Mouse (Mus musculus): ENCODE measurements around the gene Pam16. TPM values are rescaled to one million over a fixed set of nuclear protein-coding genes. Genes with fewer than 3 reads are reported as not detected.
A peak's percentile ranks its signal among the peaks of the same experiment; 100 is the strongest.

Gene Pam16
- polyA plus RNA-seq, 1 experiment: 94.8 TPM

DNA sequence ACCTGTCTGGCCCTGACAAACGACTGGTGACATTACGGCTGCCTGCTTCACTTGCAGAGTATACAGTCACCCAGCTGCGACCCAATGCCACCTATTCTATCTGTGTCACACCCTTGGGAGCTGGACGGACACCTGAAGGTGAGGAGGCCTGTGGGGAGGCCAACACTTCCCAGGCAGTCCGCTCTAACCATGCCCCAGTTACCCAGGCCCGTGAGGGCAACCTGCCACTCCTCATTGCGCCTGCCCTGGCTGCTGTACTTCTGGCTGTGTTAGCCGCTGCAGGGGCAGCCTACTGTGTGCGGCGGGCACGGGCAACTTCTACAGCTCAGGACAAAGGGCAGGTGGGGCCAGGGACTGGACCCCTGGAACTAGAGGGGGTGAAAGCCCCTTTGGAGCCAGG is 24.9 kb upstream of the Pam16 start:
- peaks cover 80% of the 10 kb centered on the region for H3K79me2 ChIP-seq (ENCODE audit: control insufficient read depth, insufficient read depth)

DNA sequence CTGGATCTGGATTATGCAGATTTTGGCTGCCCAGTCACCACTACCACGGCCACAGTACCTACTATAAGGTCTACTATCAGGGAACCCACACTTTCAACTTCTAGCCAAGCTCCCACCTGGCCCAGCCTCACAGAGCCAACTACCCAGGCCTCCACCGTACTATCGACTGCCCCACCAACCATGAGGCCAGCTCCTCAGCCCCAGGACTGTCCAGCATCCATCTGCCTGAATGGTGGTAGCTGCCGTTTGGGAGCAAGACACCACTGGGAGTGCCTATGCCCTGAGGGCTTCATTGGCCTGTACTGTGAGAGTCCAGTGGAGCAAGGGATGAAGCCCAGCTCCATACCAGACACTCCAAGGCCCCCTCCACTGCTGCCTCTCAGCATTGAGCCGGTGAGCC is 24.4 kb upstream of the Pam16 start:
- no peak for TF ChIP-seq MYOG (IDR thresholded peaks at IDR 0.05; ENCODE audit: control insufficient read depth, extremely low read depth, insufficient read length)
- TF ChIP-seq CTCF (IDR thresholded peaks at IDR 0.05; ENCODE audit: control insufficient read depth, insufficient read depth, insufficient read length): no peak
- TF ChIP-seq MYOD1 (IDR thresholded peaks at IDR 0.05; ENCODE audit: control insufficient read depth, insufficient read length, low read depth): no peak
- TF ChIP-seq FOSL1 (IDR thresholded peaks at IDR 0.05; ENCODE audit: insufficient read depth, low read length, poor library complexity, severe bottlenecking): no peak
- Histone ChIP-seq H3K36me3 (ENCODE audit: control insufficient read depth, insufficient read depth) (peaks cover 82% of the 10 kb centered on the region), H3K27me3 (ENCODE audit: control insufficient read depth, insufficient read depth, insufficient read length) (no peaks in the 10 kb centered on the region), H3K79me3 (ENCODE audit: low read depth) (peaks cover 50% of the 10 kb centered on the region), H3ac (ENCODE audit: control insufficient read depth, insufficient read length, low read depth) (no peak overlapping the region), H3K4me3 (ENCODE audit: insufficient read depth, poor library complexity, severe bottlenecking) (no peak overlapping the region), H3K79me2 (ENCODE audit: control insufficient read depth, insufficient read depth) (peaks cover 85% of the 10 kb centered on the region)

More for the DNA sequence above, 24.9 kb upstream of the Pam16 start:
- peaks cover 83% of the 10 kb centered on the region for H3K36me3 ChIP-seq (ENCODE audit: control insufficient read depth, insufficient read depth)
- TF ChIP-seq FOSL1 (IDR thresholded peaks at IDR 0.05; ENCODE audit: insufficient read depth, low read length, poor library complexity, severe bottlenecking) (no peak), USF1 (IDR thresholded peaks at IDR 0.05; ENCODE audit: low read depth) (no peak), MYOD1 (IDR thresholded peaks at IDR 0.05; ENCODE audit: control insufficient read depth, insufficient read length, low read depth) (no peak), MAX (IDR thresholded peaks at IDR 0.05) (no peak), MYOG (IDR thresholded peaks at IDR 0.05; ENCODE audit: control insufficient read depth, extremely low read depth, insufficient read length) (no peak), CTCF (IDR thresholded peaks at IDR 0.05; ENCODE audit: control insufficient read depth, insufficient read depth, insufficient read length) (no peak), CEBPB (IDR thresholded peaks at IDR 0.05; ENCODE audit: low read depth) (no peak)
- no peak overlapping the region for H3ac ChIP-seq (ENCODE audit: control insufficient read depth, insufficient read length, low read depth)
- peaks cover 45% of the 10 kb centered on the region for H3K79me3 ChIP-seq (ENCODE audit: low read depth)
- H3K4me3 ChIP-seq (ENCODE audit: insufficient read depth, poor library complexity, severe bottlenecking): no peak overlapping the region
- no peaks in the 10 kb centered on the region for H3K27me3 ChIP-seq (ENCODE audit: control insufficient read depth, insufficient read depth, insufficient read length)

DNA sequence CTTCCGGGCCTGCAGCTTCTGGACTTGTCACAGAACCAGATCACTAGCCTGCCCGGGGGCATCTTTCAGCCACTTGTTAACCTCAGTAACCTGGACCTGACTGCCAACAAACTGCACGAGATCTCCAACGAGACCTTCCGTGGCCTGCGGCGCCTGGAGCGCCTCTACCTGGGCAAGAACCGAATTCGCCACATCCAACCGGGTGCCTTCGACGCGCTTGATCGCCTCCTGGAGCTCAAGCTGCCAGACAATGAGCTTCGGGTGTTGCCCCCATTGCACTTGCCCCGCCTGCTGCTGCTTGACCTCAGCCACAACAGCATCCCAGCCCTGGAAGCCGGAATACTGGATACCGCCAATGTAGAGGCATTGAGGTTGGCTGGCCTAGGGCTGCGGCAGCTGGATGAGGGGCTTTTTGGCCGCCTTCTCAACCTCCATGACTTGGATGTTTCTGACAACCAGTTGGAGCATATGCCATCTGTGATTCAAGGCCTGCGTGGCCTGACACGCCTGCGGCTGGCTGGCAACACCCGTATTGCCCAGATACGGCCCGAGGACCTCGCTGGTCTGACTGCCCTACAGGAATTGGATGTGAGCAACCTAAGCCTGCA is 23.7 kb upstream of the Pam16 start:
- peaks cover 51% of the 10 kb centered on the region for H3K79me3 ChIP-seq (ENCODE audit: low read depth)
- TF ChIP-seq MYOG (IDR thresholded peaks at IDR 0.05; ENCODE audit: control insufficient read depth, extremely low read depth, insufficient read length): no peak
- no peak for TF ChIP-seq MAX (IDR thresholded peaks at IDR 0.05)
- no peak for TF ChIP-seq CTCF (IDR thresholded peaks at IDR 0.05; ENCODE audit: control insufficient read depth, insufficient read depth, insufficient read length)
- TF ChIP-seq USF1 (IDR thresholded peaks at IDR 0.05; ENCODE audit: low read depth): no peak
- no peak for TF ChIP-seq MYOD1 (IDR thresholded peaks at IDR 0.05; ENCODE audit: control insufficient read depth, insufficient read length, low read depth)
- TF ChIP-seq CEBPB (IDR thresholded peaks at IDR 0.05; ENCODE audit: low read depth): no peak
- no peak for TF ChIP-seq FOSL1 (IDR thresholded peaks at IDR 0.05; ENCODE audit: insufficient read depth, low read length, poor library complexity, severe bottlenecking)
- no peak overlapping the region for H3K4me3 ChIP-seq (ENCODE audit: insufficient read depth, poor library complexity, severe bottlenecking)
- peaks cover 75% of the 10 kb centered on the region for H3K36me3 ChIP-seq (ENCODE audit: control insufficient read depth, insufficient read depth)
- H3K27me3 ChIP-seq (ENCODE audit: control insufficient read depth, insufficient read depth, insufficient read length): no peaks in the 10 kb centered on the region
- H3K79me2 ChIP-seq (ENCODE audit: control insufficient read depth, insufficient read depth): peaks cover 87% of the 10 kb centered on the region
- H3ac ChIP-seq (ENCODE audit: control insufficient read depth, insufficient read length, low read depth): peak overlapping the region; percentile 31

DNA sequence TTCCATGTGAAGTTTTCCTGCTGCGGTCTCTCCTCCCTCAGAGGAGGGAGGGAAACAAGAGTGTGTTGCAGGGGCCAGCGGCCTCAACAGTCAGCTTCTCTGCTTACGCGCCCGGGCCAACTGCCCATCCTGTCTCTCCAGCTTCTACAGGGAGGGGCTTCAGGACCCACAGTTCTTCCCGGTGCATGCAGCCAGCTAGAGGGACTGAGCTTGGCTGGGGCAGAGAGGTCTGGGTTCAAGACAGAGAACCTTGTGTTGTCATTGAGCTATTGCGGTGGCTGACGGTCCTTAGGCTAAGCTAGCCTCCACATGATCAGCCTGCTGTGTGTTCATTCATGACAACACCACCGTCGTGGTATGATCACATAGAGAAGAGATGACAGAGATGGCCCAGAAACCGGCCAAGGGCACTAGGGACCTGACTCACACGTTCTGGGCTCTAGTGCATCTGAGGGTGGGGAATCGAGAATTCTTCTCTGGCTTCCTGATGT is 22.9 kb upstream of the Pam16 start:
- H3ac ChIP-seq (ENCODE audit: control insufficient read depth, insufficient read length, low read depth): peak overlapping the region; percentile 22
- H3K79me3 ChIP-seq (ENCODE audit: low read depth): peaks cover 58% of the 10 kb centered on the region
- H3K79me2 ChIP-seq (ENCODE audit: control insufficient read depth, insufficient read depth): peaks cover 94% of the 10 kb centered on the region
- TF ChIP-seq MAX (IDR thresholded peaks at IDR 0.05) (peak; percentile 82), MYOG (IDR thresholded peaks at IDR 0.05; ENCODE audit: control insufficient read depth, extremely low read depth, insufficient read length) (no peak), CTCF (IDR thresholded peaks at IDR 0.05; ENCODE audit: control insufficient read depth, insufficient read depth, insufficient read length) (no peak), USF1 (IDR thresholded peaks at IDR 0.05; ENCODE audit: low read depth) (peak; percentile 41)
- H3K27me3 ChIP-seq (ENCODE audit: control insufficient read depth, insufficient read depth, insufficient read length): no peaks in the 10 kb centered on the region
- H3K4me3 ChIP-seq (ENCODE audit: insufficient read depth, poor library complexity, severe bottlenecking): no peak overlapping the region
- H3K36me3 ChIP-seq (ENCODE audit: control insufficient read depth, insufficient read depth): peaks cover 68% of the 10 kb centered on the region

DNA sequence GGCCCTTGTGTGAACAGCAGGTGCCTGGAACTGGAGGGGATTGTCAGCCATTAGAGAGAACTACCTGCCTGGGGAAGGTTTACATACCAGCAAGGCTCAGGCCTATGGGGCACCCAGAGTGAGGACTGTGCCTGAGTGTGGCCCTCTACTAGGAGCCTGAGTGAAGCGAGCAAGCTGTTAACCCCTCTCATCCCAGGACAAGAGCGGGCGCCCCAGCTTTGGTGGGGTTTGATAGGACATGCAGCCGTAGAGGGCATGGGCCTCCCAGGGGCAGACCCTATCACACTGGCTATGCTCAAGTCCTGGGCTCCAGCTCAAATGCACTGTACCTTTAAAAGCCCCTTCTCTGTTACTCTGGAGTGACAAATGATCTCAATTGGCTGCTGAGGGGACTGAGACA is 22.0 kb upstream of the Pam16 start:
- H3K79me2 ChIP-seq (ENCODE audit: control insufficient read depth, insufficient read depth): peaks cover 94% of the 10 kb centered on the region
- peaks cover 61% of the 10 kb centered on the region for H3K36me3 ChIP-seq (ENCODE audit: control insufficient read depth, insufficient read depth)
- peaks cover 62% of the 10 kb centered on the region for H3K79me3 ChIP-seq (ENCODE audit: low read depth)
- H3ac ChIP-seq (ENCODE audit: control insufficient read depth, insufficient read length, low read depth): peak overlapping the region; percentile 9
- no peaks in the 10 kb centered on the region for H3K27me3 ChIP-seq (ENCODE audit: control insufficient read depth, insufficient read depth, insufficient read length)
- H3K4me3 ChIP-seq (ENCODE audit: insufficient read depth, poor library complexity, severe bottlenecking): no peak overlapping the region
- no peak for TF ChIP-seq MYOD1 (IDR thresholded peaks at IDR 0.05; ENCODE audit: control insufficient read depth, insufficient read length, low read depth)
- no peak for TF ChIP-seq USF1 (IDR thresholded peaks at IDR 0.05; ENCODE audit: low read depth)
- no peak for TF ChIP-seq CEBPB (IDR thresholded peaks at IDR 0.05; ENCODE audit: low read depth)
- TF ChIP-seq MYOG (IDR thresholded peaks at IDR 0.05; ENCODE audit: control insufficient read depth, extremely low read depth, insufficient read length): no peak
- no peak for TF ChIP-seq FOSL1 (IDR thresholded peaks at IDR 0.05; ENCODE audit: insufficient read depth, low read length, poor library complexity, severe bottlenecking)

DNA sequence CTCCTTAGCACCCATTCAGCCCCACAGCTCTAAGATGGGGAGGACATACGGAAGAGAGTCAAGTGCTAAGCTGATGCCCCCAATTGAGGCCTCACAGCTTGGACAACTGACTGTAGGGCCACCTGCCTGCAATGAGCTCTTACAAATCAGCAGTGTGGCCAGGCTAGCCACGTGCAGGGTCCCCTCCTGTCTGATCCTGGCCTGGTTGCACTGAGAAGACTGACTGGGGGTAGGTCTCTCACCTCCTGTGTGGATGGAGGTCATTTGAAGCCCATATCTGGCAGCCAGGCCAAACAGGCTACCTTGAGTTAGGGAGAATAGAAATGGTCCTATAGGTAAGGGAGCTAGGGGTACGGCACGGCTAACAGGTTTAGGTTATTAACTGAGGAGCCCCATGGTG is 21.1 kb upstream of the Pam16 start:
- peaks cover 53% of the 10 kb centered on the region for H3K36me3 ChIP-seq (ENCODE audit: control insufficient read depth, insufficient read depth)
- H3K4me3 ChIP-seq (ENCODE audit: insufficient read depth, poor library complexity, severe bottlenecking): no peak overlapping the region
- peaks cover 61% of the 10 kb centered on the region for H3K79me3 ChIP-seq (ENCODE audit: low read depth)
- H3ac ChIP-seq (ENCODE audit: control insufficient read depth, insufficient read length, low read depth): no peak overlapping the region
- no peaks in the 10 kb centered on the region for H3K27me3 ChIP-seq (ENCODE audit: control insufficient read depth, insufficient read depth, insufficient read length)
- H3K79me2 ChIP-seq (ENCODE audit: control insufficient read depth, insufficient read depth): peaks cover 94% of the 10 kb centered on the region
- no peak for TF ChIP-seq MAX (IDR thresholded peaks at IDR 0.05)
- TF ChIP-seq CTCF (IDR thresholded peaks at IDR 0.05; ENCODE audit: control insufficient read depth, insufficient read depth, insufficient read length): no peak
- no peak for TF ChIP-seq USF1 (IDR thresholded peaks at IDR 0.05; ENCODE audit: low read depth)
- TF ChIP-seq FOSL1 (IDR thresholded peaks at IDR 0.05; ENCODE audit: insufficient read depth, low read length, poor library complexity, severe bottlenecking): no peak
- TF ChIP-seq MYOG (IDR thresholded peaks at IDR 0.05; ENCODE audit: control insufficient read depth, extremely low read depth, insufficient read length): no peak
- no peak for TF ChIP-seq CEBPB (IDR thresholded peaks at IDR 0.05; ENCODE audit: low read depth)
- no peak for TF ChIP-seq MYOD1 (IDR thresholded peaks at IDR 0.05; ENCODE audit: control insufficient read depth, insufficient read length, low read depth)

Data from C2C12 (cell line).